Mouse (Mus musculus) kidney, postnatal 14 days (tissue): ENCODE results near the gene Casp7.

ENCODE experiments used
- DNase-seq: peaks from one replicate; pipeline ENCODE4 v3.0.0; 2022; ENCODE audit warnings: mixed read lengths

Gene Casp7

GRCm38 (mm10) chr19:56474869-56475550 lies 78.1 kb downstream of the Casp7 start:
- no peak for DNase-seq

- DNase-seq = no peak
These were observed 79.6 kb downstream of the Casp7 start for GRCm38 (mm10) chr19:56476546-56476945.

GRCm38 (mm10) chr19:56477253-56477652 lies 80.3 kb downstream of the Casp7 start:
- no peak for DNase-seq

- DNase-seq = peak; percentile 26
These were observed 80.9 kb downstream of the Casp7 start for GRCm38 (mm10) chr19:56477832-56478231.

- no peak for DNase-seq
These were observed 87.9 kb downstream of the Casp7 start for GRCm38 (mm10) chr19:56484630-56485375.

GRCm38 (mm10) chr19:56485376-56486271 lies 88.7 kb downstream of the Casp7 start:
- DNase-seq = peak; percentile 57

GRCm38 (mm10) chr19:56486926-56487325 lies 90.0 kb downstream of the Casp7 start:
- DNase-seq = no peak

- no peak for DNase-seq
These were observed 90.4 kb downstream of the Casp7 start for GRCm38 (mm10) chr19:56487339-56487738.

GRCm38 (mm10) chr19:56489601-56490000 lies 92.7 kb downstream of the Casp7 start:
- no peak for DNase-seq
